ENCODE assay signal across 1 mouse cellular context in genomic region chr9:108673151-108673550, GRCm38 (mm10).
TF ChIP-seq lines count a peak whose summit lies in the region.

No protein-coding gene starts in this region.

TF ChIP-seq in ES-E14, 5 proteins besides CTCF, POLR2A, EP300 and RAD21:
- no peak for TF ChIP-seq ZC3H11A (IDR thresholded peaks at IDR 0.05; ENCODE audit: borderline replicate concordance, low read depth, low read length)
- no peak for TF ChIP-seq CHD2 (IDR thresholded peaks at IDR 0.05; ENCODE audit: low read depth, low read length)
- TF ChIP-seq HCFC1 (IDR thresholded peaks at IDR 0.05; ENCODE audit: borderline replicate concordance, insufficient read depth, low read length), result no peak
- TF ChIP-seq MAFK (IDR thresholded peaks at IDR 0.05; ENCODE audit: insufficient read depth, low read depth, low read length), result no peak
- no peak for TF ChIP-seq ZNF384 (IDR thresholded peaks at IDR 0.05; ENCODE audit: low read depth, low read length)
TF ChIP-seq in ES-E14: peak in this region for 0.
